Mouse (Mus musculus) layer of hippocampus, postnatal 36 days (tissue): ENCODE results near the gene Rundc3a. TPM values are rescaled to one million over a fixed set of nuclear protein-coding genes. Genes with fewer than 3 reads are reported as not detected.
"Not testable (repeated sequence)": the region's sequence is repeated elsewhere in the genome, so short reads cannot be mapped to it uniquely, and the experiment has no call there.

ENCODE experiments used
- DNase-seq, 2 experiments: peaks; one replicate each; pipeline ENCODE4 v3.0.0; 2022
- total RNA-seq, 2 experiments: library from RNA; stranded (reverse); gene quantifications; 2 replicates each; pipeline ENCODE4 v1.2.3; 2021

Gene Rundc3a
- total RNA-seq, 2 experiments from 2014 or later = 455 to 507 TPM

- DNase-seq = no peak
Observed at GRCm38 (mm10) chr11:102409795-102410330, 16.7 kb downstream of the Rundc3a start.

- DNase-seq = not testable (repeated sequence)
Observed at GRCm38 (mm10) chr11:102410345-102410744, 17.1 kb downstream of the Rundc3a start.

- no peak for DNase-seq
Observed at GRCm38 (mm10) chr11:102411061-102411460, 17.9 kb downstream of the Rundc3a start.

- DNase-seq = peak; percentile 83 to 85
Observed at GRCm38 (mm10) chr11:102411704-102412103, 18.5 kb downstream of the Rundc3a start.

- no peak for DNase-seq
Observed at GRCm38 (mm10) chr11:102413059-102413458, 19.9 kb downstream of the Rundc3a start.

GRCm38 (mm10) chr11:102415034-102415802 is 22.0 kb downstream of the Rundc3a start:
- DNase-seq = no peak

GRCm38 (mm10) chr11:102417160-102417559 is 24.0 kb downstream of the Rundc3a start:
- no peak for DNase-seq

- DNase-seq = no peak
Observed at GRCm38 (mm10) chr11:102418887-102419286, 25.7 kb downstream of the Rundc3a start.

GRCm38 (mm10) chr11:102421559-102421958 is 28.4 kb downstream of the Rundc3a start:
- DNase-seq = no peak

- DNase-seq = no peak
Observed at GRCm38 (mm10) chr11:102424666-102425065, 31.5 kb downstream of the Rundc3a start.

- DNase-seq = no peak
Observed at GRCm38 (mm10) chr11:102425555-102426316, 32.5 kb downstream of the Rundc3a start.

GRCm38 (mm10) chr11:102428981-102429540 is 35.9 kb downstream of the Rundc3a start:
- DNase-seq = no peak

- DNase-seq = no peak
Observed at GRCm38 (mm10) chr11:102429551-102429950, 36.3 kb downstream of the Rundc3a start.

GRCm38 (mm10) chr11:102430121-102431017 is 37.2 kb downstream of the Rundc3a start, which contains the start of gene Grn:
Grn (plus strand) TSS chr11:102430315.
- DNase-seq = peak; percentile 87

- peak; percentile 72 to 80 for DNase-seq
Observed at GRCm38 (mm10) chr11:102431018-102431645, 37.9 kb downstream of the Rundc3a start.

- no peak for DNase-seq
Observed at GRCm38 (mm10) chr11:102431728-102432114, 38.5 kb downstream of the Rundc3a start.

GRCm38 (mm10) chr11:102432115-102432843 is 39.1 kb downstream of the Rundc3a start:
- DNase-seq = peak in 1 of 2 experiments; percentile 24

- peak in 1 of 2 experiments; percentile 39 for DNase-seq
Observed at GRCm38 (mm10) chr11:102432896-102433295, 39.7 kb downstream of the Rundc3a start.

- no peak for DNase-seq
Observed at GRCm38 (mm10) chr11:102433866-102434265, 40.7 kb downstream of the Rundc3a start.

- peak; percentile 84 to 85 for DNase-seq
Observed at GRCm38 (mm10) chr11:102434406-102434805, 41.2 kb downstream of the Rundc3a start.
